Mouse (Mus musculus): ENCODE results near the gene Slc23a2.

The Slc23a2 gene

GRCm38 (mm10) chr2:132020991-132021541 lies 123.8 kb downstream of the Slc23a2 start:
- no peak for DNase-seq (ENCODE audit: low spot score in 2 of 2)

GRCm38 (mm10) chr2:132020420-132020819 lies 124.5 kb downstream of the Slc23a2 start:
- no peak for DNase-seq (ENCODE audit: low spot score in 2 of 2)

GRCm38 (mm10) chr2:132019372-132019811 lies 125.5 kb downstream of the Slc23a2 start:
- DNase-seq (ENCODE audit: low spot score in 2 of 2) = no peak

GRCm38 (mm10) chr2:132018156-132018555 lies 126.8 kb downstream of the Slc23a2 start:
- no peak for DNase-seq (ENCODE audit: low spot score in 2 of 2)

GRCm38 (mm10) chr2:132017611-132018010 lies 127.3 kb downstream of the Slc23a2 start:
- DNase-seq (ENCODE audit: low spot score in 2 of 2) = no peak

GRCm38 (mm10) chr2:132016034-132016433 lies 128.9 kb downstream of the Slc23a2 start:
- no peak for DNase-seq (ENCODE audit: low spot score in 2 of 2)

GRCm38 (mm10) chr2:132013152-132013551 lies 131.8 kb downstream of the Slc23a2 start:
- no peak for DNase-seq (ENCODE audit: low spot score in 2 of 2)

GRCm38 (mm10) chr2:132010781-132011180 lies 134.1 kb downstream of the Slc23a2 start:
- DNase-seq (ENCODE audit: low spot score in 2 of 2) = no peak

- DNase-seq (ENCODE audit: low spot score in 2 of 2) = no peak
Observed at GRCm38 (mm10) chr2:132008186-132008585, 136.7 kb downstream of the Slc23a2 start.

GRCm38 (mm10) chr2:132007475-132007819 lies 137.5 kb downstream of the Slc23a2 start:
- DNase-seq (ENCODE audit: low spot score in 2 of 2) = no peak

GRCm38 (mm10) chr2:132006561-132007474 lies 138.1 kb downstream of the Slc23a2 start:
- peak; percentile 32 to 74 for DNase-seq (ENCODE audit: low spot score in 2 of 2)

- no peak for DNase-seq (ENCODE audit: low spot score in 2 of 2)
Observed at GRCm38 (mm10) chr2:132005445-132005844, 139.5 kb downstream of the Slc23a2 start.

GRCm38 (mm10) chr2:132004495-132005136 lies 140.3 kb downstream of the Slc23a2 start:
- no peak for DNase-seq (ENCODE audit: low spot score in 2 of 2)

GRCm38 (mm10) chr2:132003916-132004315 lies 141.0 kb downstream of the Slc23a2 start:
- no peak for DNase-seq (ENCODE audit: low spot score in 2 of 2)

Data from urinary bladder, adult 18-20 months (tissue).